Mouse (Mus musculus) forebrain, embryonic 11.5 days (tissue): Measurements from ENCODE around the gene Pfdn4. TPM values are rescaled to one million over a fixed set of nuclear protein-coding genes. Genes with fewer than 3 reads are reported as not detected.

Experiments used
- ATAC-seq: fragments of 200-750 bp; cut with Nextera tagmentation; replicated peaks from 2 replicates; pipeline ENCODE4 v1.8.0; 2017; ENCODE audit warnings: moderate TSS enrichment; ENCODE audit not compliant: low FRiP score
- DNase-seq: peaks from one replicate; pipeline ENCODE4 v3.0.0-alpha.2; 2017; ENCODE audit warnings: low spot score
- H3K27ac ChIP-seq: fragments of 300-500 bp; sonication (generic); 2 replicates; pipeline ENCODE4 v1.5.1; 2014; ENCODE audit warnings: low read depth, low read length
- H3K27me3 ChIP-seq: fragments of 300-500 bp; sonication (generic); 2 replicates; pipeline ENCODE4 v1.6.1; 2014; ENCODE audit warnings: mild to moderate bottlenecking, low read length, mixed read lengths; ENCODE audit not compliant: control insufficient read depth, insufficient read depth
- H3K36me3 ChIP-seq: fragments of 300-500 bp; sonication (generic); 2 replicates; pipeline ENCODE4 v1.6.1; 2014; ENCODE audit warnings: mild to moderate bottlenecking, low read length, moderate library complexity, mixed read lengths; ENCODE audit not compliant: control insufficient read depth, insufficient read depth
- H3K4me1 ChIP-seq: fragments of 300-500 bp; sonication (generic); replicated peaks from 2 replicates; pipeline ENCODE4 v1.6.1; 2014; ENCODE audit warnings: low read length, mixed read lengths; ENCODE audit not compliant: control insufficient read depth, insufficient read depth
- H3K4me2 ChIP-seq: fragments of 300-500 bp; sonication (generic); 2 replicates; pipeline ENCODE4 v1.6.1; 2014; ENCODE audit warnings: low read depth, mild to moderate bottlenecking, low read length, moderate library complexity, mixed read lengths; ENCODE audit not compliant: severe bottlenecking
- H3K4me3 ChIP-seq: fragments of 300-500 bp; sonication (generic); 2 replicates; pipeline ENCODE4 v1.5.1; 2014; ENCODE audit warnings: low read depth, low read length
- H3K9ac ChIP-seq: fragments of 300-500 bp; sonication (generic); 2 replicates; pipeline ENCODE4 v1.6.1; 2014; ENCODE audit warnings: low read length
- H3K9me3 ChIP-seq: fragments of 300-500 bp; sonication (generic); 2 replicates; pipeline ENCODE4 v1.6.1; 2016; ENCODE audit warnings: low read length, mixed read lengths; ENCODE audit not compliant: control insufficient read depth
- WGBS: fragments of 180-500 bp; shearing (Covaris S2); extraction: QIAGEN DNeasy Blood & Tissue Kit; methylation state at CpG from one replicate; pipeline ENCODE4 v1.1.7; 2014; 5-methylcytosine and 5-hydroxymethylcytosine counted together
- polyA plus RNA-seq: library from polyadenylated mRNA; unstranded; fragments of >200 nt; fragmentation: Nextera tagmentation; extraction: Ambion mirVana; gene quantifications from 2 replicates; pipeline ENCODE4 v1.2.1, GENCODE M21; 2014

Gene Pfdn4
- polyA plus RNA-seq, 1 experiment from 2014 or later, result 130 TPM

DNA sequence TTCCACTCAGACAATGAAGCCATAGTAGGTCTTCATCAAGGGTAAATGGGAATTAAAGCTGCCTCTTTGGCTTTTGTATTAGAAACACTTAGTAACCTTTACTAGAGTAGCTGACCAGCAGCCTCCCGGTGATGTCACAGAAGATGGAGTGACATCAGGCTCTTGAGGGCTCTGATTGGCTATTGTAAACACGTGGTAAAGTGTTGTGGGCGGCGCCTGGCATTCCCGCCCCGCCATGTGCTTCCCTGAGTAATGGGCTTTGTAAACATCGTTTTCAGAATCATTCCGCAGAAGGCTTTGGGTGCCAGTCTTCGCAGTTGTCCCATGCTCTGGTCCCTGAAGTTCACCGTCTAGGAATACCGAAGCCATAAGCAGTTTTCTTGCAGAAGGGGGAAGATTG is 12.3 kb upstream of the Pfdn4 start:
- Histone ChIP-seq H3K9me3 (no peaks in the 10 kb centered on the region), H3K9ac (no peak overlapping the region), H3K4me1 (no peaks in the 10 kb centered on the region), H3K4me3 (no peak overlapping the region), H3K27ac (no peak overlapping the region), H3K4me2 (no peak overlapping the region), H3K36me3 (no peaks in the 10 kb centered on the region), H3K27me3 (no peaks in the 10 kb centered on the region; the same call in 1 of the 2 replicates)
- no peak for ATAC-seq
- WGBS, result 77% methylated on average over 11 of the region's 11 CpGs
- no peak for DNase-seq

DNA sequence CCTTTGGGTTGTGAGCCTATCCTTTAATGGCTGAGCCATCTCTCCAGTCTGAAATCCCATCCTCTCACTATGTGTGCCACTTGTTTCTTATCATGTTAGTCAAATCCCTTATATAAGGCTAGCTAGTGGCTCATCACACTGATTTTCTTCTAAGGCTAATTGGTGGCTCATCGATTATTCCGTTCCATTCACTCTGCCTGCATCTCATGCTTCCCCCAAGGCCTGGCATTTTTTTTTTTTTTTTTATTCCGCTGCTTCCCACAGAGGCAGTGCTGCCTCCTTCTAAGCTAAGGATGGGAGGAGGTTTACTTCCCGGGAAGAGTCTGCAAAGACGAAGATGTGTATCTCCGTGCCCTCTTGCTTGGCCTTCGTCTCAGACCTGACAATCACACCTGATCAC is 9.0 kb upstream of the Pfdn4 start:
- Histone ChIP-seq H3K27ac (no peak overlapping the region), H3K36me3 (no peaks in the 10 kb centered on the region), H3K9ac (no peak overlapping the region), H3K4me2 (no peak overlapping the region), H3K9me3 (no peaks in the 10 kb centered on the region), H3K27me3 (no peaks in the 10 kb centered on the region; the same call in 1 of the 2 replicates), H3K4me3 (no peak overlapping the region), H3K4me1 (no peaks in the 10 kb centered on the region)
- ATAC-seq, result no peak
- 80% methylated on average over 7 of the region's 7 CpGs for WGBS
- no peak for DNase-seq

DNA sequence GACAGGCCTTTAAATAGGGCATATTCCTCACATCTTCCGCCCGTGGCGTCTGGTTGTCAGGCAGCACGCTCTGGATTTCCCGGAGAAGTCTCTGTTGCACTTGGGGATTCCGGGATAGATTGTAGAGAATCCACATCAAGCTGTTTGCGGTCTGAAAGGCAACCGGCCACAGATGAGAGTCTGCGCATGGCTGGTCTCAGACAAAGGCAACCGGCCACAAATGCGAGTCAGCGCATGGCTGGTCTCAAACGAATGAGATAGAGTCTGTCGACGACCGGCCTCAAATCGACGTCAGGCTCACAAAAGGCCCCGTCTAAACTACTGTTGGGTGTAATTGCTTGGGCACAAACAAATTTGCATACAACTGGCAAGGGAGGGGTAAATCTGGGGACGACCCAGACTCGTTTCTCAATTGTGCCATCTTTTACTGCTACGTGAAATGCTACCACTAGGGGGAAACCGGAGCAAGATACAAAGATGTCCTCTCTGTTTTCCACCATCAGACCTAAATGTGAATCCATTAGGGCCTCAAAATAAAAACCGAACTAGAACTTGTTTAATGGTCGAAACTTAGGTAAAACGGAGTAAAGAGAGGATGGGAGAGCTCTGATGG is 8.2 kb upstream of the Pfdn4 start:
- DNase-seq (no peak), ATAC-seq (peak; percentile 55; the same call in 1 of the 2 replicates)
- Histone ChIP-seq H3K4me1 (no peaks in the 10 kb centered on the region), H3K4me2 (no peak overlapping the region), H3K9me3 (no peaks in the 10 kb centered on the region), H3K27ac (no peak overlapping the region), H3K4me3 (no peak overlapping the region), H3K36me3 (no peaks in the 10 kb centered on the region), H3K9ac (no peak overlapping the region), H3K27me3 (no peaks in the 10 kb centered on the region; the same call in 1 of the 2 replicates)
- 48% methylated on average over 26 of the region's 26 CpGs for WGBS

DNA sequence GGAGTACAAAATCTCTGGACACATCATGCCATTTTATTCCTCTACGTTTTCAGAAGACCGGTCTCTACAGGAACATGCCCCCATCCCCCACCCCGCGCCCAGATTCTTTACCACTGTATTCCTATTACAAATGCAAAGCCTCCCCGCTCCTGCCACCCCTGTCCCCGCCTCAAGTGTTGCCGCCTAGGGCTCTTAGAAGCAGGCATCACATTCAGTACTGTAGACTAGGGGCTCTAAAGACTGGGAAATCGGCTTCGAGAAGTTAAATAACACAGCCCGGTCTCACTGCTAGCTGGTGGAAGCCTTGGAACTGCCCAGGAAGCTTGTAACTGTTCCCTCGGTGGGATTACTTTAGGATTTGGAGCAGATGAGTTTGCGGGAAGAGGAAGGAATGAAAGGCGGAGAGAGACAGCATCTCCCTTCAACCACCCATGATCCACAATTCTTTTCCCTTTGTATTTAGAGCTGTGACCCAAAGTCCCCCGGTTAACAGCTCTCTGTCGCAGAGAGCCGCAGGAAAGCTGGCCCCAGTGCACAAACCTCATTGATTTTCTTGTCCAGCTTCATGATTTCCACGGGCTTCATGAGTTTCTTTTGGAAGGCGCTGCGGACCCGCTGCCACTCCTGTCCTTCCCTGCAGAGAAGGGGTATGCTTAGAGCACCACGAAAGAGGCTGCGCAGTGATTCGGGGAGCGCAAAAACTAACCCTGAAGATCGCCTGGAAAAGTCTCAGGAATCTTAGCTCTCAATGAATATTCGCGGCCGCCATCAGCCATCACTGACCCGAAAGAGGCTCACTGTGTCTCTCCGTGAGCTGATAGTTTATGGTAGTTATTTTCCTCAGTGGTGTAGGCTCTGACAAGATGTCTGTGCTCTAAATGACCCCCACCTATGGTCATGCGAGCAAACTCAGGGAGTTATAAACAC is 1.2 kb upstream of the Pfdn4 start:
- Histone ChIP-seq H3K4me3 (no peak overlapping the region), H3K9ac (no peak overlapping the region), H3K27ac (no peak overlapping the region), H3K27me3 (peaks cover 41% of the 10 kb centered on the region), H3K4me2 (0 out of 2 replicates have a peak overlapping the region, but pooled peaks have one; percentile 11), H3K9me3 (no peaks in the 10 kb centered on the region), H3K4me1 (peaks cover 14% of the 10 kb centered on the region), H3K36me3 (no peaks in the 10 kb centered on the region)
- ATAC-seq (no peak), DNase-seq (no peak)
- 7% methylated on average over 31 of the region's 31 CpGs for WGBS

DNA sequence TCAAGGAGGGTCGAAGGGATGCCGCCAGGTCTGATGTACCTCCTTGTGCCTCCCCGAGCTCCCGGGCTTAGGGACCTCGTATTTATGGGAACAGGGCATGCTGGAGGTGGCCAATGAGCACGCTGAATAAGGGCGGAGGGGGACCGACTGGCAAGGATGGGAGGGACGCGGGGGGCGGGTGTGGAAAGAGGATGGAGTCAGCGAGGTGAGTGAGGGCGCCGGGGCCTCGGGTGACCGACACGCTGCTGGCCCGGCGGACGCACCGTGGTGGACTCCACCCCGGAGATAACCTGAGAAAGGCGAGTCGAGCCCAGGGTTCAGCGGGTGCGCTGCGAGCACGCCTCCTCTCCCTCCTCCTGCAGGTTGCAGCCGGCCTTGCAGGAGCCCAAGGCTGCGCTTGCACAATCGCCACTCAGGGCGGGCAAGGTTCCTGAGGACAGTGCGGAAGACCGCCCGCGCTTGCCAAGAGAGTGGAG is 901 bp downstream of the Pfdn4 start, which contains the start of gene Cyp24a1:
Cyp24a1 (minus strand) TSS at position 55 of the 476 bp plus-strand sequence.
- no peak within 1 kb of the TSS; the same call in 1 of the 2 replicates for H3K9ac ChIP-seq
- under 1% methylated on average over 35 of the region's 36 CpGs for WGBS
- no peaks in the 10 kb centered on the region for H3K9me3 ChIP-seq
- H3K4me2 ChIP-seq, result peak within 1 kb of the TSS; percentile 54
- H3K4me1 ChIP-seq, result peaks cover 14% of the 10 kb centered on the region
- H3K36me3 ChIP-seq, result no peaks in the 10 kb centered on the region
- peak; percentile 82 for DNase-seq
- peak; percentile 81 for ATAC-seq
- peaks cover 41% of the 10 kb centered on the region for H3K27me3 ChIP-seq
- H3K4me3 ChIP-seq, result peak within 1 kb of the TSS; percentile 30
- no peak within 1 kb of the TSS for H3K27ac ChIP-seq

DNA sequence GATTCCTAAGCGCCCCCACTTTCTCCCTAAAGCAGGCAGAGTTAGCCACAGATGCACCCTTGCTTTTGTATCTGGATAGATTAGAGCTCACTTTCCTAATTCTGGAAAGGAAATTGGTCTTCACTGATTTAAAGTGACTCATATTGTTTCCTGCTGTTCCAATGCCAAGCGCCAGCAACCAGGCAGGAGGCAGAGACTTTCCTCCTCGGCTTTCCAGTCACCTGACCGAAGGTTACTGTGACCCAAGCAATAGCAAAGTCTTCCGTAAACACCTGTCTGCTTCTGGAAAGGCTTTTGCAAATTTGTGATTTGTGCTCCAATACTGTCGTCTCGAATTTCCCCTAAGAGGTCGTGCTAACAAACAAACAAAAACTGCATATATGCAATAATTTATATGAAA is 1.8 kb downstream of the Pfdn4 start:
- DNase-seq (no peak), ATAC-seq (no peak)
- Histone ChIP-seq H3K4me1 (peaks cover 14% of the 10 kb centered on the region), H3K9me3 (no peaks in the 10 kb centered on the region), H3K4me3 (no peak overlapping the region), H3K27me3 (peaks cover 41% of the 10 kb centered on the region), H3K4me2 (no peak overlapping the region), H3K27ac (no peak overlapping the region), H3K36me3 (no peaks in the 10 kb centered on the region), H3K9ac (no peak overlapping the region)
- 20% methylated on average over 8 of the region's 8 CpGs for WGBS

DNA sequence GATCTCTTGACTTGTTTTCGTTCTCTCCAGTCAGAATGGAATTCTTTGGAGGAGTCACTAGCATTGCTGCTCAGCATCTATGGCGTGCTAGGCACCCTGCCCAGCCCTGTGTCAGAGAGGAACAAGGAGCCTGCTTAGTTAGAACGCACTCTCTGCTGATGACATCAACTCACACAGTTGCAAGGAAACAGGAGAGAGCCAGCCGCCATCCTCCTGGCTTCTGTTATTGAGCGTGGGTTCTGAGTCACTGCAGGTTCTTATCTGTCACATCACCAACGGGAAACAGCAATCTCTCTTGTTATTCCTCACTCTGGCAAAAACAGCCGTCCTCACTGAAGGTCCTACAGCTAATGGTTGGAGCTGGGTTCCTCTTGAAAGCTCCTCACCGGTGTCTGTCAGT is 7.1 kb downstream of the Pfdn4 start:
- no peaks in the 10 kb centered on the region; the same call in 1 of the 2 replicates for H3K27me3 ChIP-seq
- no peak for DNase-seq
- H3K4me1 ChIP-seq, result no peaks in the 10 kb centered on the region
- H3K9me3 ChIP-seq, result no peaks in the 10 kb centered on the region
- no peak for ATAC-seq
- no peak overlapping the region for H3K27ac ChIP-seq
- no peak overlapping the region for H3K9ac ChIP-seq
- no peak overlapping the region for H3K4me2 ChIP-seq
- no peak overlapping the region for H3K4me3 ChIP-seq
- no peaks in the 10 kb centered on the region for H3K36me3 ChIP-seq
- WGBS, result 67% methylated on average over 8 of the region's 8 CpGs

DNA sequence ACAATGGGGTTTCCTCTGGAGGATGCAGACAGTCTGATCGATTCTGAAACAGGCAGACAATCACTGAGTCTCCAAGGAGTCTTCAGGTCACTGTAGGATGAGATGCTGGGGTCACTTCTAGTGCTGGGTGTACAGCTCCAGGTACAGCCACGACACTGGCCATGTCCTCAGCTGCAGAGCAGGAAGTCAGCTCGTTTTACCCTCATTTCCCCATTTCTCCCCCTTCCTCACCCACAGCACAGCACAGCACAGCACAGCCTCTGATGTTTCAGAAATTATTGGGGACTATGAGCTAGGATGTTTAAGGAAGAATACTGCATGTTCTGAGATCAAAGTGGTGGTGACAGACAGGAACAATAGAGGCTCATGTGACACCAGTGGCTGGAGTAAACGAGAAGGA is 7.8 kb downstream of the Pfdn4 start:
- Histone ChIP-seq H3K4me3 (no peak overlapping the region), H3K4me1 (no peaks in the 10 kb centered on the region), H3K9me3 (no peaks in the 10 kb centered on the region), H3K36me3 (no peaks in the 10 kb centered on the region), H3K27ac (no peak overlapping the region), H3K4me2 (no peak overlapping the region), H3K27me3 (no peaks in the 10 kb centered on the region; the same call in 1 of the 2 replicates), H3K9ac (no peak overlapping the region)
- ATAC-seq (no peak), DNase-seq (no peak)
- 51% methylated on average over 4 of the region's 4 CpGs for WGBS
